Mouse (Mus musculus) spleen, postnatal 4 days (tissue): ENCODE measurements around the gene Cul7.

ENCODE experiments used
- DNase-seq, 2 experiments: peaks; one replicate each; pipeline ENCODE4 v3.0.0; 2022; ENCODE audit warnings: low spot score in 2 of 2

Gene Cul7

GRCm38 (mm10) chr17:46704887-46705835 is 55.0 kb downstream of the Cul7 start, which contains the start of gene Ppp2r5d:
Gene Ppp2r5d (minus strand): TSS chr17:46705111.
- DNase-seq = peak; percentile 95

- DNase-seq = no peak
Observed at GRCm38 (mm10) chr17:46706375-46707089, 56.4 kb downstream of the Cul7 start.

DNA sequence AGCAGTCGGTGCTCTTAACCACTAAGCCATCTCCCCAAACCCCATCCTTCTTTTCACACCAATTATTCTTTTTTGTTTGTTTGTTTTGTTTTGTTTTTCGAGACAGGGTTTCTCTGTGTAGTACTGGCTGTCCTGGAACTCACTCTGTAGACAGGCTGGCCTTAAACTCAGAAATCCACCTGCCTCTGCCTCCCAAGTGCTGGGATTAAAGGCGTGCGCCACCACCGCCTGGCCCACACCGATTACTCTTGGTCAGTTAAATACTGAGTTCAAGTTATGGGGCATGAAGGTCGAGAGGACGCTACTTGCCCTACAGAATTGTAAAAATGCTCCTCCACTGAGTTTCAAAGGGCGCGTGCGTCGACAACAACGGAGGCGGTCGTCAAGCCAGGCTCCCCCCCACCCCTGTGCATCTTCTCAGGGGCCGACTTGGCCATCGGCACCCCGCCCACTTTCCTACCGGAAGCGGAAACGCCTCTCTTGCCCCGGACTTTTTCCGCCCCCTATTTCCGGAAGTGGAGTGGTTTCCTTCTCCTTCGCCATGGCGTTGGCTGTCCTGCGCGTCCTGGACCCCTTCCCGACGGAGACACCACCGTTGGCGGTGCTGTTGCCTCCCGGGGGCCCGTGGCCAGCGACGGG is 60.9 kb downstream of the Cul7 start, which contains the start of gene Pex6:
Gene Pex6 (plus strand): TSS at position 505 of the 639 bp plus-strand sequence.
- DNase-seq = peak; percentile 87 to 93

DNA sequence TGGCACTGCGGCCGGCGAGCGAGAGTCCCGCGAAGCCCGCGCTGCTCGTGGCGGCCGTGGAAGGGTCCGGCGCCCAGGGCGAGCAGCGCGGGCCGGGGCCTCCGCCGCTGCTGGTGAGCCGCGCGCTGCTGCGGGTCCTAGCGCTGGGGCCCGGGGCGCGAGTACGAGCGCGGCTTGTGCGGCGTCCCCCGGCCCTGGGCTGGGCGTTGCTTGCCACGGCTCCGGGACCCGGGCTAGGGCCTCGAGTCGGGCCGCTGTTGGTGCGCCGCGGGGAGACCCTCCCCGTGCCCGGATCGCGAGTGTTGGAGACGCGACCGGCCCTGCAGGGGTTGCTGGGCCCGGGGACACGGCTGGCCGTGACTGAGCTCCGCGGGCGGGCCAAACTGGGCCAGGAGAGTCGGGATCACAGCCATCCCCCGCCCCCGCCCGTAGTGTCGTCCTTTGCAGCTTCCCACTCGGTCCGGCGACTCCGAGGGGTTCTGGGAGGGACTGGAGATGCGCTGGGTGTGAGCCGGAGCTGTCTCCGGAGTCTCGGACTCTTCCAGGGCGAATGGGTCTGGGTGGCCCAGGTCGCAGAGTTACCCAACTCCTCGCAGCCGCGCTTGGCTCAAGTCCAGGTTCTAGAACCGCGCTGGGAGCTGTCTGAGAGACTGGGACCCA is 61.6 kb downstream of the Cul7 start:
- DNase-seq = peak; percentile 61 to 83

GRCm38 (mm10) chr17:46712442-46712841 is 62.3 kb downstream of the Cul7 start:
- no peak for DNase-seq

GRCm38 (mm10) chr17:46713849-46714248 is 63.7 kb downstream of the Cul7 start:
- DNase-seq = no peak
